Comparison of ENCODE assay signal across 19 mouse cellular contexts in the genomic region with DNA sequence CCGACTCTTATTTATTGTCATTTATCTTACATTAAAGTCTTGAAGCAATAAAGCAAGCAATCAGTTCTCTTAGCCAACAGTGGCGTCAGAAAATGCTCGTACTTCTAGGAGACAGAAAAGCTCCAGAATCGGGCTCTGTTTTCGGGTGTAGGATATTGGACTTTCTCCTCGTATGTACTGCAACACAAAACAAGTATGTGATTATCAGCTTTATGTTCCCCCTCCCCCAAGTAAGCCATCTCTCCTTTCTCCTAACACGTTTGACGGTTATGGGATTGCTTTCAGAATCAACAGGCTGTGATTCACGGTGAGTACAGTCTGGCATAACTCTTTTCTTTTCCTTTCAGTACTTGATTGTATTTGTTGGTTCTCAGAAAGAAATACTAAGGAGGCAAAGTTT. TPM values are rescaled to one million over a fixed set of nuclear protein-coding genes. Genes with fewer than 3 reads are reported as not detected.
A peak's percentile ranks its signal among the peaks of the same experiment; 100 is the strongest.
DNase-seq lines count a peak whose midpoint lies in the region; ATAC-seq lines count a peak whose summit lies in the region.
"Had no signal": no experiment of that assay in that cellular context is flagged by ENCODE, and none has a peak within 500 bp of the region (broad histone marks: within the 10 kb centered on the region; RNA-seq: fewer than 3 reads in every experiment).

No protein-coding gene starts in this region.

- H3K9me3 ChIP-seq in kidney, embryonic 15.5 days (replicated peaks), result no peaks in the 10 kb centered on the region
- H3K9me3 ChIP-seq: heart, embryonic 15.5 days; limb, embryonic 15.5 days; midbrain, embryonic 12.5 days had no signal

- no peaks in the 10 kb centered on the region for H3K79me2 ChIP-seq in macrophage (ENCODE audit: inconsistent target)

- intact Hi-C loops in left cerebral cortex, postnatal 25 days (cut with DNase I), result no loop called here

- peaks cover 18% of the 10 kb centered on the region for H3K4me1 ChIP-seq in kidney, embryonic 15.5 days

- DNase-seq in kidney, adult 9 months, result no peak
- peak; percentile 52 for DNase-seq in 3T3-L1 (ENCODE audit: low read depth, low spot score)
- peak; percentile 64 for DNase-seq in NIH3T3 (ENCODE audit: low read depth)
- no peak for DNase-seq in left cerebral cortex, postnatal 25 days (ENCODE audit: low spot score in 2 of 2)
- DNase-seq in testis, postnatal 10 days (ENCODE audit: low spot score), result no peak
- DNase-seq: cerebellum, adult 9-10 months; gastrocnemius, postnatal 14 days; kidney, adult 8-10 months; spleen, adult 18-20 months; thymus, adult 18-20 months had no signal

- no peak overlapping the region for H3K9ac ChIP-seq in kidney, embryonic 15.5 days
- H3K9ac ChIP-seq: heart, embryonic 15.5 days; hindbrain, embryonic 14.5 days; limb, embryonic 15.5 days; lung, embryonic 14.5 days; midbrain, embryonic 12.5 days had no signal

- H3K4me3 ChIP-seq in kidney, embryonic 15.5 days (replicated peaks), result no peak overlapping the region
- no peak overlapping the region for H3K4me3 ChIP-seq in macrophage (ENCODE audit: inconsistent target)
- H3K4me3 ChIP-seq: erythroblast, embryonic 14.5 days; heart, embryonic 15.5 days; layer of hippocampus, adult 2 months; limb, embryonic 15.5 days; midbrain, embryonic 12.5 days had no signal

- no peak overlapping the region for H3K27ac ChIP-seq in kidney, embryonic 15.5 days
- H3K27ac ChIP-seq in macrophage, result peak overlapping the region; percentile 28; the same call in 1 of the 2 replicates
- H3K27ac ChIP-seq: heart, embryonic 15.5 days; hindbrain, embryonic 14.5 days; layer of hippocampus, adult 2 months; limb, embryonic 15.5 days; midbrain, embryonic 12.5 days had no signal

- no peak for ATAC-seq in kidney, embryonic 15.5 days (replicated peaks; ENCODE audit: low FRiP score)

- peaks cover 4% of the 10 kb centered on the region; the same call in 1 of the 2 replicates for H3K27me3 ChIP-seq in kidney, embryonic 15.5 days
- H3K27me3 ChIP-seq: heart, embryonic 15.5 days; limb, embryonic 15.5 days had no signal

- H3K4me2 ChIP-seq in kidney, embryonic 15.5 days, result peak overlapping the region; percentile 39
- H3K4me2 ChIP-seq: heart, embryonic 15.5 days; hindbrain, embryonic 14.5 days; limb, embryonic 15.5 days; lung, embryonic 14.5 days; midbrain, embryonic 12.5 days had no signal

- H3K36me3 ChIP-seq in kidney, embryonic 15.5 days, result no peaks in the 10 kb centered on the region
- H3K36me3 ChIP-seq in macrophage (ENCODE audit: inconsistent target), result no peaks in the 10 kb centered on the region
- H3K36me3 ChIP-seq: heart, embryonic 15.5 days; limb, embryonic 15.5 days; midbrain, embryonic 12.5 days had no signal

- WGBS in kidney, embryonic 15.5 days, result 28% methylated on average over 9 of the region's 9 CpGs
- 80% methylated on average over 9 of the region's 9 CpGs for whole genome bisulfite sequencing in macrophage (ENCODE audit: missing documents)

RNA-seq across cellular contexts. Expression of a gene that starts 30.7 kb away (rescaled TPM):
- 13.4 and 14.1 TPM in 2 replicates for polyA plus RNA-seq in kidney, embryonic 15.5 days (2015; fragmentation: Nextera tagmentation; extraction: Ambion mirVana)
- 100 to 1,000 TPM in 1 of 26 experiments, 10 to 100 TPM in 25; 16.8 to 108 (median 54.2) TPM for total RNA-seq in macrophage (2018; cell fraction: chromatin; rRNA removed)
- total RNA-seq in macrophage (2018; cell fraction: cytosol; rRNA removed), result 10 to 100 TPM in 24 of 26 experiments, 1 to 10 TPM in 2; 8.4 to 27.0 (median 20.2) TPM
- 10 to 100 TPM; 16.8 to 65.3 (median 36.8) TPM for total RNA-seq in macrophage (2018; cell fraction: nucleus; rRNA removed)
- polyA plus RNA-seq in macrophage (2018), result 12.5 to 23.3 TPM (median 16.5 TPM) in 3 replicates
- total RNA-seq in left cerebral cortex, postnatal 25 days (2021), result 10 to 100 TPM; 37.1 to 39.8 TPM

RNA-seq across cellular contexts. Expression of a gene that starts 42.3 kb away (rescaled TPM):
- polyA plus RNA-seq in kidney, embryonic 15.5 days (2015; fragmentation: Nextera tagmentation; extraction: Ambion mirVana), result 55.4 and 60.1 TPM in 2 replicates
- total RNA-seq in macrophage (2018; cell fraction: chromatin; rRNA removed), result 100 to 1,000 TPM in 24 of 26 experiments, 10 to 100 TPM in 2; 62.4 to 302 (median 213) TPM
- total RNA-seq in macrophage (2018; cell fraction: cytosol; rRNA removed), result 10 to 100 TPM; 20.2 to 51.6 (median 35.4) TPM
- total RNA-seq in macrophage (2018; cell fraction: nucleus; rRNA removed), result 100 to 1,000 TPM in 12 of 26 experiments, 10 to 100 TPM in 14; 33.7 to 169 (median 93.1) TPM
- 38.7 to 56.3 TPM (median 43.3 TPM) in 3 replicates for polyA plus RNA-seq in macrophage (2018)
- 10 to 100 TPM; 40.2 to 42.7 TPM for total RNA-seq in left cerebral cortex, postnatal 25 days (2021)

Comparison
In these comparisons a context has a peak if more than half of its experiments do, and no peak if none do; other contexts are left out.
1. DNase-seq: peak in 3T3-L1 (single experiment) and NIH3T3 (single experiment); none in kidney, adult 9 months (single experiment), left cerebral cortex, postnatal 25 days (0 of 2) and testis, postnatal 10 days (single experiment).